Comparison of ENCODE assay signal across 8 mouse cellular contexts in the genomic region with DNA sequence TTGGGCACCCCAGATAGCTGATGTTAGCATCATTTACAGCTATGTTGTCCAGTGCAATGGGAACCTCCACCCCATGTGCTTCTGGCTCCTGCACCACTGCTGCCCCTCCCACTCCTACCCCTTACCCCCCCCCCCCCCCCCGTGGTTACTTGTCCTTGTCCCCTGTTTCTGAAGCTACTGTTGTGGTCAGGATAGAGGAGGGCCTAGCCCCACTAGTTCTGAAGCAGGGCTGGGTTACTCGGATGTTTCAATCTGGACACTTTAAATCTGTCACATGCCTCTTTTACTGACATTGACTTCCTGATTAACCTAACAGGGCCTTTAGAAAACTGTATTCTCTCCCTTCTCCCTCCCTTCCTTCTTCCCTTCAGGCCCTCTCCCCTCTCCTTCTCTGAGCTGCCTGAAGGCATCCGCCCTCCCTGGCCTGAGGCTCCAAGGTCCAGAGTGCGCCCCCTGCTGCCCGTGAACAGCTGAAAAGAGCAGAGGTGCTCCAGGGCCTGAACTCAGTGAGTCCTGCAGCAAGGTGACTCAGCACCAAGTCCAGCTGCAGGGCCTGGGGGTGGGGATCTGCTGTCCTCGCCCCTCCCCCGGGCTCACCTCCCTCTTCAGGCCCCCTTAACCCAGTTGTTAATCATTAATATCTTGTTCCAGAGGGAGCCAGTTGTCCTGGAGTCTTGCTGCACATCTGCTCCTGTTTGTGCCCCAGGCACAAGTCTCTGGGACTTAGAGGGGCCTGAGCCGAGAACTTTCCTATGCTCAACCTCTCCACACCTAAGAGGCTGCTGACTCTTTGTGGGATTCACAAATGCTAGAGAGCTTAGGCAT. TPM values are rescaled to one million over a fixed set of nuclear protein-coding genes. Genes with fewer than 3 reads are reported as not detected.
DNase-seq lines count a peak whose midpoint lies in the region; ATAC-seq and TF ChIP-seq lines count a peak whose summit lies in the region.

No protein-coding gene starts in this region.

- peaks cover 3 to 31% of the 10 kb centered on the region in 2 experiments; a peak in 3 of 4 replicates for H3K4me1 ChIP-seq in CH12.LX (ENCODE audit: control insufficient read depth in 1 of 2, insufficient read depth in 2 of 2)
- no peaks in the 10 kb centered on the region for H3K4me1 ChIP-seq in forebrain, embryonic 11.5 days (replicated peaks; ENCODE audit: control insufficient read depth, insufficient read depth, low read length)
- peaks cover 17% of the 10 kb centered on the region for H3K4me1 ChIP-seq in liver, embryonic 15.5 days (replicated peaks)
- H3K4me1 ChIP-seq in neural tube, embryonic 12.5 days = no peaks in the 10 kb centered on the region
- no peaks in the 10 kb centered on the region for H3K4me1 ChIP-seq in stomach, postnatal 0 days (replicated peaks; ENCODE audit: control insufficient read depth, insufficient read depth)

- H3K4me2 ChIP-seq in CH12.LX (ENCODE audit: insufficient read depth, low read depth, poor library complexity, severe bottlenecking) = no peak overlapping the region
- no peak overlapping the region for H3K4me2 ChIP-seq in forebrain, embryonic 11.5 days (ENCODE audit: low read depth, low read length, severe bottlenecking)
- H3K4me2 ChIP-seq in liver, embryonic 15.5 days = no peak overlapping the region
- H3K4me2 ChIP-seq in neural tube, embryonic 12.5 days (replicated peaks) = no peak overlapping the region
- H3K4me2 ChIP-seq in stomach, postnatal 0 days (replicated peaks; ENCODE audit: low read depth) = no peak overlapping the region

- intact Hi-C loops in heart, postnatal 10 days (cut with DNase I) = loop anchor here (1.0 to 2.0 kb wide), 2 partner anchors 55 to 129 kb away; no protein-coding TSS in a partner anchor

- H3K9ac ChIP-seq in CH12.LX (ENCODE audit: insufficient read depth, low read depth) = no peak overlapping the region
- H3K9ac ChIP-seq in forebrain, embryonic 11.5 days (ENCODE audit: low read length) = no peak overlapping the region
- no peak overlapping the region for H3K9ac ChIP-seq in liver, embryonic 15.5 days
- no peak overlapping the region for H3K9ac ChIP-seq in neural tube, embryonic 12.5 days
- no peak overlapping the region for H3K9ac ChIP-seq in stomach, postnatal 0 days (ENCODE audit: low read length)

- in situ Hi-C loops in CH12.LX (cut with MboI; ENCODE audit: low pct_ligation_motif_present, low pct_unique_long_range_greater_than_20kb, low sequenced_read_pairs) = no loop called here

- dilution Hi-C loops in CH12.LX (cut with MboI; ENCODE audit: extremely low pct_ligation_motif_present, extremely low pct_unique_long_range_greater_than_20kb, low sequenced_read_pairs) = no loop called here

- no peak for TF ChIP-seq EP300 in CH12.LX (IDR thresholded peaks at IDR 0.05; ENCODE audit: low read length)
- TF ChIP-seq EP300 in stomach, postnatal 0 days (optimal IDR thresholded peaks at IDR 0.05) = no peak

- TF ChIP-seq POLR2A in CH12.LX (IDR thresholded peaks at IDR 0.05; ENCODE audit: low read depth, low read length) = no peak

- no peak overlapping the region for H3K4me3 ChIP-seq in CH12.LX (replicated peaks in 1 of 3; ENCODE audit: low read depth in 2 of 3, low read length in 2 of 3, poor library complexity in 1 of 3)
- H3K4me3 ChIP-seq in forebrain, embryonic 11.5 days (ENCODE audit: low read depth, low read length) = no peak overlapping the region
- H3K4me3 ChIP-seq in liver, embryonic 15.5 days (replicated peaks) = no peak overlapping the region
- H3K4me3 ChIP-seq in neural tube, embryonic 12.5 days = no peak overlapping the region
- H3K4me3 ChIP-seq in stomach, postnatal 0 days (ENCODE audit: low read depth, low read length) = no peak overlapping the region

- TF ChIP-seq RAD21 in CH12.LX (IDR thresholded peaks at IDR 0.05; ENCODE audit: low read depth, low read length) = peak; percentile 28

- peak in 1 of 2 experiments; percentile 68; a peak in 2 of 4 replicates for TF ChIP-seq CTCF in CH12.LX (conservative IDR thresholded peaks at IDR 0.05 in 1 of 2, IDR thresholded peaks at IDR 0.05 in 1 of 2; ENCODE audit: low read depth in 2 of 2, low read length in 2 of 2)
- TF ChIP-seq CTCF in stomach, postnatal 0 days (IDR thresholded peaks at IDR 0.05; ENCODE audit: low read depth) = peak; percentile 92

- WGBS in forebrain, embryonic 11.5 days = 26% methylated on average over 8 of the region's 8 CpGs
- WGBS in liver, embryonic 15.5 days (ENCODE audit: insufficient replicate concordance) = 17% methylated on average over 8 of the region's 8 CpGs
- 23% methylated on average over 8 of the region's 8 CpGs for WGBS in neural tube, embryonic 12.5 days
- 23% methylated on average over 7 of the region's 8 CpGs for WGBS in stomach, postnatal 0 days

- H3K9me3 ChIP-seq in CH12.LX (replicated peaks; ENCODE audit: low read length) = peaks cover 19% of the 10 kb centered on the region
- no peaks in the 10 kb centered on the region for H3K9me3 ChIP-seq in forebrain, embryonic 11.5 days (ENCODE audit: control insufficient read depth, low read length)
- no peaks in the 10 kb centered on the region for H3K9me3 ChIP-seq in liver, embryonic 15.5 days (replicated peaks)
- H3K9me3 ChIP-seq in neural tube, embryonic 12.5 days = no peaks in the 10 kb centered on the region
- H3K9me3 ChIP-seq in stomach, postnatal 0 days (ENCODE audit: control insufficient read depth, low read length) = no peaks in the 10 kb centered on the region

- DNase-seq in CH12.LX (ENCODE audit: extremely low read depth) = peak; percentile 67
- DNase-seq in c-Kit-positive CD71-negative TER-119-negative erythroid progenitor cells, embryonic 14.5 days (ENCODE audit: low read depth) = peak; percentile 78
- DNase-seq in forebrain, embryonic 11.5 days (ENCODE audit: low spot score) = peak; percentile 87
- peak; percentile 92 to 95 for DNase-seq in heart, postnatal 10 days
- peak; percentile 96 to 97 for DNase-seq in kidney, postnatal 4 days
- DNase-seq in stomach, postnatal 0 days (ENCODE audit: low spot score) = peak; percentile 91

- H3K27me3 ChIP-seq in CH12.LX (replicated peaks) = no peaks in the 10 kb centered on the region
- no peaks in the 10 kb centered on the region for H3K27me3 ChIP-seq in forebrain, embryonic 11.5 days (ENCODE audit: control insufficient read depth, insufficient read depth, low read length)
- H3K27me3 ChIP-seq in liver, embryonic 15.5 days = no peaks in the 10 kb centered on the region
- H3K27me3 ChIP-seq in neural tube, embryonic 12.5 days (replicated peaks) = no peaks in the 10 kb centered on the region
- H3K27me3 ChIP-seq in stomach, postnatal 0 days (ENCODE audit: control insufficient read depth, insufficient read depth, low read length) = no peaks in the 10 kb centered on the region

- H3K27ac ChIP-seq in CH12.LX (ENCODE audit: insufficient read depth, low read depth) = no peak overlapping the region
- H3K27ac ChIP-seq in forebrain, embryonic 11.5 days (ENCODE audit: low read depth, low read length) = no peak overlapping the region
- 0 out of 2 replicates have a peak overlapping the region, but pooled peaks have one; percentile 19 for H3K27ac ChIP-seq in liver, embryonic 15.5 days (replicated peaks)
- H3K27ac ChIP-seq in neural tube, embryonic 12.5 days = no peak overlapping the region
- H3K27ac ChIP-seq in stomach, postnatal 0 days (replicated peaks) = 0 out of 2 replicates have a peak overlapping the region, but pooled peaks have one; percentile 24

- ATAC-seq in forebrain, embryonic 11.5 days (replicated peaks; ENCODE audit: low FRiP score) = peak; percentile 70
- peak; percentile 79 for ATAC-seq in liver, embryonic 15.5 days (ENCODE audit: insufficient read depth)
- ATAC-seq in neural tube, embryonic 12.5 days (ENCODE audit: low FRiP score, low read depth) = peak; percentile 61; the same call in 1 of the 2 replicates
- peak; percentile 89 for ATAC-seq in stomach, postnatal 0 days (ENCODE audit: low FRiP score, low TSS enrichment)

- no peaks in the 10 kb centered on the region for H3K79me2 ChIP-seq in CH12.LX (replicated peaks; ENCODE audit: control insufficient read depth, extremely low read depth, insufficient read depth, poor library complexity, severe bottlenecking)

- H3K36me3 ChIP-seq in CH12.LX (replicated peaks in 1 of 2; ENCODE audit: control insufficient read depth in 1 of 2, insufficient read depth in 1 of 2, low read length in 1 of 2) = peaks cover 0 to 6% of the 10 kb centered on the region in 2 experiments
- H3K36me3 ChIP-seq in forebrain, embryonic 11.5 days (ENCODE audit: control insufficient read depth, insufficient read depth, low read length) = no peaks in the 10 kb centered on the region
- H3K36me3 ChIP-seq in liver, embryonic 15.5 days (replicated peaks) = no peaks in the 10 kb centered on the region
- H3K36me3 ChIP-seq in neural tube, embryonic 12.5 days = no peaks in the 10 kb centered on the region
- H3K36me3 ChIP-seq in stomach, postnatal 0 days (ENCODE audit: control insufficient read depth, insufficient read depth, low read length) = no peaks in the 10 kb centered on the region

TF ChIP-seq in CH12.LX, 34 proteins besides CTCF, POLR2A, EP300 and RAD21:
- TF ChIP-seq GABPA (IDR thresholded peaks at IDR 0.05; ENCODE audit: insufficient replicate concordance, low read depth, low read length) (no peak), USF1 (IDR thresholded peaks at IDR 0.05; ENCODE audit: low read depth, low read length) (no peak), SMC3 (IDR thresholded peaks at IDR 0.05; ENCODE audit: low read depth, low read length) (peak; percentile 74), TCF12 (IDR thresholded peaks at IDR 0.05; ENCODE audit: low read depth, low read length) (peak; percentile 29; the same call in 1 of the 2 replicates), UBTF (IDR thresholded peaks at IDR 0.05; ENCODE audit: low read depth, low read length) (no peak)

RNA-seq across cellular contexts. Expression of a gene that starts 13.0 kb away (rescaled TPM):
- total RNA-seq in CH12.LX (2012; rRNA removed) = 0.25 and 0.29 TPM in 2 replicates
- 0.47 and 0.58 TPM in 2 replicates for total RNA-seq in CH12.LX (2014; rRNA removed)
- polyA plus RNA-seq in CH12.LX (2012; ENCODE audit: insufficient read length, low read depth) = 0.44 and 0.55 TPM in 2 replicates
- polyA plus RNA-seq in forebrain, embryonic 11.5 days (2014; fragmentation: Nextera tagmentation; extraction: Ambion mirVana) = 0.92 and 1.6 TPM in 2 replicates
- under 1 TPM; 0.67 to 0.84 TPM for total RNA-seq in heart, postnatal 10 days (2021)
- 0.16 and 0.21 TPM in 2 replicates for polyA plus RNA-seq in liver, embryonic 15.5 days (2015; fragmentation: Nextera tagmentation; extraction: Ambion mirVana)
- 7.3 and 10.9 TPM in 2 replicates for polyA plus RNA-seq in neural tube, embryonic 12.5 days (2016; fragmentation: Nextera tagmentation; extraction: Ambion mirVana)
- polyA plus RNA-seq in stomach, postnatal 0 days (2015; fragmentation: Nextera tagmentation; extraction: Ambion mirVana) = 0.12 and 0.18 TPM in 2 replicates

RNA-seq across cellular contexts. Expression of a gene that starts 57.6 kb away (rescaled TPM):
- total RNA-seq in CH12.LX (2012; rRNA removed) = 4.5 and 4.6 TPM in 2 replicates
- 8.9 and 9.4 TPM in 2 replicates for total RNA-seq in CH12.LX (2014; rRNA removed)
- polyA plus RNA-seq in CH12.LX (2012; ENCODE audit: insufficient read length, low read depth) = 12.7 and 15.8 TPM in 2 replicates
- polyA plus RNA-seq in forebrain, embryonic 11.5 days (2014; fragmentation: Nextera tagmentation; extraction: Ambion mirVana) = 2.2 and 2.7 TPM in 2 replicates
- total RNA-seq in heart, postnatal 10 days (2021) = 10 to 100 TPM; 26.3 to 31.3 TPM
- 3.6 and 4.2 TPM in 2 replicates for polyA plus RNA-seq in liver, embryonic 15.5 days (2015; fragmentation: Nextera tagmentation; extraction: Ambion mirVana)
- polyA plus RNA-seq in neural tube, embryonic 12.5 days (2016; fragmentation: Nextera tagmentation; extraction: Ambion mirVana) = 4.4 and 4.7 TPM in 2 replicates
- 5.4 and 5.5 TPM in 2 replicates for polyA plus RNA-seq in stomach, postnatal 0 days (2015; fragmentation: Nextera tagmentation; extraction: Ambion mirVana)

Comparison
In these comparisons a context has a peak if more than half of its experiments do, and no peak if none do; other contexts are left out.
1. H3K27ac ChIP-seq: peak in liver, embryonic 15.5 days (single experiment) and stomach, postnatal 0 days (single experiment); none in CH12.LX (single experiment), forebrain, embryonic 11.5 days (single experiment) and neural tube, embryonic 12.5 days (single experiment).
2. Peak in every context shown above with its lines, with median percentiles within 50 percentile points of each other: DNase-seq and ATAC-seq.